Mouse (Mus musculus) testis, adult 2 months (tissue): ENCODE measurements around the gene Kcnd2.

Source experiments
- CTCF ChIP-seq: fragments of 200-500 bp; IDR thresholded peaks from 2 replicates; pipeline ENCODE4 v1.5.1; 2012; ENCODE audit warnings: low read depth, mild to moderate bottlenecking, inconsistent platforms, low read length, moderate library complexity; ENCODE audit not compliant: control insufficient read depth, insufficient read depth, insufficient replicate concordance
- POLR2A ChIP-seq: fragments of 200-500 bp; IDR thresholded peaks from 2 replicates; pipeline ENCODE4 v1.6.1; 2012; ENCODE audit warnings: low read depth, mild to moderate bottlenecking, inconsistent platforms, low read length, moderate library complexity; ENCODE audit not compliant: control insufficient read depth

GRCm38 (mm10) chr6:21740606-21741005 lies 525.3 kb downstream of the Kcnd2 start:
- no peak for TF ChIP-seq CTCF
- TF ChIP-seq POLR2A = no peak
